Mouse (Mus musculus) MEL (cell line): ENCODE measurements around the gene Atp5s.

Experiments
- CHD1 ChIP-seq: IDR thresholded peaks from 2 replicates; pipeline ENCODE4 v1.6.1; 2012; ENCODE audit warnings: low read depth, mild to moderate bottlenecking, inconsistent platforms, low read length, improper control_type of control experiment
- CTCF ChIP-seq, 3 experiments: IDR thresholded peaks in 2 of 3; conservative IDR thresholded peaks in 1 of 3; 2 replicates each; pipeline ENCODE4 v1.5.1; 2011 to 2012; ENCODE audit warnings: low read length in 3 of 3, low read depth in 2 of 3, mild to moderate bottlenecking in 2 of 3, improper control_type of control experiment in 1 of 3, inconsistent platforms in 1 of 3, mixed read lengths in 1 of 3, moderate library complexity in 1 of 3; ENCODE audit not compliant: control insufficient read depth in 1 of 3, insufficient read depth in 1 of 3, poor library complexity in 1 of 3, severe bottlenecking in 1 of 3
- E2F4 ChIP-seq: IDR thresholded peaks from 2 replicates; pipeline ENCODE4 v1.6.1; 2011; ENCODE audit warnings: low read depth, low read length, improper control_type of control experiment, borderline replicate concordance
- EP300 ChIP-seq, 2 experiments: IDR thresholded peaks; 2 replicates each; pipeline ENCODE4 v1.6.1; 2011; ENCODE audit warnings: improper control_type of control experiment in 2 of 2, low read length in 2 of 2, low read depth in 1 of 2, mild to moderate bottlenecking in 1 of 2
- GATA1 ChIP-seq: IDR thresholded peaks from 2 replicates; pipeline ENCODE4 v1.6.1; 2011; ENCODE audit warnings: low read depth, low read length, improper control_type of control experiment
- JUND ChIP-seq: IDR thresholded peaks from 2 replicates; pipeline ENCODE4 v1.6.1; 2011; ENCODE audit warnings: low read depth, mild to moderate bottlenecking, improper control_type of control experiment, low read length
- POLR2A ChIP-seq, 2 experiments: IDR thresholded peaks; 2 replicates each; pipeline ENCODE4 v1.6.1; 2011 to 2012; ENCODE audit warnings: low read length in 2 of 2, mild to moderate bottlenecking in 2 of 2, control low read depth in 1 of 2, improper control_type of control experiment in 1 of 2, low read depth in 1 of 2, moderate library complexity in 1 of 2; ENCODE audit not compliant: control insufficient read depth in 1 of 2, insufficient read depth in 1 of 2, poor library complexity in 1 of 2
- TAL1 ChIP-seq: IDR thresholded peaks from 2 replicates; pipeline ENCODE4 v1.6.1; 2012; ENCODE audit warnings: mild to moderate bottlenecking, inconsistent platforms, low read length, moderate library complexity, mixed read lengths
- ZNF384 ChIP-seq: IDR thresholded peaks from 2 replicates; pipeline ENCODE4 v1.6.1; 2012; ENCODE audit warnings: low read depth, mild to moderate bottlenecking, inconsistent platforms, low read length, improper control_type of control experiment

GRCm38 (mm10) chr12:69741965-69742364 lies 17.2 kb downstream of the Atp5s start:
- no peak for TF ChIP-seq POLR2A (IDR thresholded peaks at IDR 0.05; ENCODE audit: control insufficient read depth in 1 of 2, insufficient read depth in 1 of 2, low read depth in 1 of 2, low read length in 2 of 2, poor library complexity in 1 of 2)
- no peak for TF ChIP-seq TAL1
- no peak for TF ChIP-seq JUND
- TF ChIP-seq CHD1 = no peak
- TF ChIP-seq CTCF (IDR thresholded peaks at IDR 0.05 in 2 of 3, conservative IDR thresholded peaks at IDR 0.05 in 1 of 3; ENCODE audit: control insufficient read depth in 1 of 3, insufficient read depth in 1 of 3, low read depth in 2 of 3, low read length in 3 of 3, poor library complexity in 1 of 3, severe bottlenecking in 1 of 3) = no peak
- TF ChIP-seq ZNF384 = no peak
- no peak for TF ChIP-seq EP300 (IDR thresholded peaks at IDR 0.05; ENCODE audit: low read depth in 1 of 2, low read length in 2 of 2)
- TF ChIP-seq GATA1 = no peak
- no peak for TF ChIP-seq E2F4
